Mouse (Mus musculus) cerebellum, postnatal 36 days (tissue): ENCODE measurements around the gene RPS10-NUDT3.
A peak's percentile ranks its signal among the peaks of the same experiment; 100 is the strongest.
"Not testable (repeated sequence)": the region's sequence is repeated elsewhere in the genome, so short reads cannot be mapped to it uniquely, and the experiment has no call there.

ENCODE experiments used
- DNase-seq, 2 experiments: peaks; one replicate each; pipeline ENCODE4 v3.0.0; 2021 to 2022; ENCODE audit warnings: mixed read lengths in 2 of 2

RPS10-NUDT3 gene

GRCm38 (mm10) chr17:27639851-27640250 is 4.8 kb upstream of the RPS10-NUDT3 start:
- not testable (repeated sequence) for DNase-seq

- peak; percentile 70 for DNase-seq
These were observed 3.9 kb upstream of the RPS10-NUDT3 start for GRCm38 (mm10) chr17:27638921-27639332.

GRCm38 (mm10) chr17:27637333-27637732 is 2.3 kb upstream of the RPS10-NUDT3 start:
- peak; percentile 35 to 44 for DNase-seq

- peak; percentile 39 for DNase-seq
These were observed 1.4 kb upstream of the RPS10-NUDT3 start, which contains the start of gene Rps10 for GRCm38 (mm10) chr17:27636132-27637020. Rps10 (minus strand) TSS chr17:27636669.

GRCm38 (mm10) chr17:27635575-27635903 is 517 bp upstream of the RPS10-NUDT3 start:
- DNase-seq: not testable (repeated sequence)

- DNase-seq: peak; percentile 90 to 91
These were observed 5.6 kb downstream of the RPS10-NUDT3 start for GRCm38 (mm10) chr17:27629249-27630020.

- DNase-seq: no peak
These were observed 6.6 kb downstream of the RPS10-NUDT3 start for GRCm38 (mm10) chr17:27628376-27628775.

GRCm38 (mm10) chr17:27627451-27627850 is 7.6 kb downstream of the RPS10-NUDT3 start:
- DNase-seq: no peak

- no peak for DNase-seq
These were observed 8.3 kb downstream of the RPS10-NUDT3 start for GRCm38 (mm10) chr17:27626681-27627080.

- DNase-seq: no peak
These were observed 9.4 kb downstream of the RPS10-NUDT3 start for GRCm38 (mm10) chr17:27625455-27626251.

GRCm38 (mm10) chr17:27623360-27624326 is 11.4 kb downstream of the RPS10-NUDT3 start, which contains the start of gene Nudt3:
Nudt3 (minus strand) TSS chr17:27623495.
- DNase-seq: peak; percentile 89 to 92

GRCm38 (mm10) chr17:27622611-27623359 is 12.2 kb downstream of the RPS10-NUDT3 start:
- DNase-seq: peak; percentile 61 to 67

GRCm38 (mm10) chr17:27621705-27622531 is 13.1 kb downstream of the RPS10-NUDT3 start:
- DNase-seq: peak in 1 of 2 experiments; percentile 36

GRCm38 (mm10) chr17:27621161-27621560 is 13.9 kb downstream of the RPS10-NUDT3 start:
- no peak for DNase-seq

GRCm38 (mm10) chr17:27615388-27615787 is 19.6 kb downstream of the RPS10-NUDT3 start:
- no peak for DNase-seq

- DNase-seq: peak in 1 of 2 experiments; percentile 42
These were observed 22.0 kb downstream of the RPS10-NUDT3 start for GRCm38 (mm10) chr17:27613016-27613415.

- no peak for DNase-seq
These were observed 23.0 kb downstream of the RPS10-NUDT3 start for GRCm38 (mm10) chr17:27611994-27612393.

GRCm38 (mm10) chr17:27611519-27611884 is 23.5 kb downstream of the RPS10-NUDT3 start:
- no peak for DNase-seq

- DNase-seq: no peak
These were observed 24.1 kb downstream of the RPS10-NUDT3 start for GRCm38 (mm10) chr17:27610679-27611518.
